Mouse (Mus musculus): ENCODE measurements around the gene Slc6a21. TPM values are rescaled to one million over a fixed set of nuclear protein-coding genes. Genes with fewer than 3 reads are reported as not detected.

Gene Slc6a21
- polyA plus RNA-seq, 1 experiment from 2014 or later, result not detected

DNA sequence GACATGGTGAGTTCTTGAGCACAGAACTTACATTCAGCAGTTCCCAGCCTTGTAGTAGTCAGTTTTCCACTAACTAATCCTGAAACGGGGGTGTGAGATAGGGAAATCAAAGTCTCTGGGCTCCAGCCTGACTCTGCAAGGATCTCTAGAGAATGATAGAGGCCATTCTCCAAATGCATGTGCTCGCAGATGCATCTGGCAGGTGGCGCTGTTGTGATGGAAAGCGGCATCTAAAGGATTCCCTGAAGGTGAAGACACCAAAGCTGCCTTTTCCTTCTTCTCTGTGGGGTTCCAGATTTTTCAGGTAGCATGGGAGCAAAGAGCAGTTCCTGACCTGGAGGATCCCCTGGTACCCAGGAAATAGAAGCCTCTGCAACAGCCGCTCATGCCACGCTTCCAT, 23.0 kb downstream of the Slc6a21 start:
- DNase-seq (ENCODE audit: low spot score), result peak; percentile 65
- H3K9me3 ChIP-seq (ENCODE audit: control insufficient read depth, low read length), result no peaks in the 10 kb centered on the region
- H3K9ac ChIP-seq (ENCODE audit: low read length), result no peak overlapping the region
- no peaks in the 10 kb centered on the region for H3K36me3 ChIP-seq (ENCODE audit: control insufficient read depth, insufficient read depth, low read length)
- H3K4me1 ChIP-seq (replicated peaks; ENCODE audit: control insufficient read depth, insufficient read depth, low read length), result no peaks in the 10 kb centered on the region; the same call in 1 of the 2 replicates
- 15% methylated on average over 6 of the region's 6 CpGs for WGBS
- H3K27me3 ChIP-seq (ENCODE audit: control insufficient read depth, insufficient read depth, low read length), result no peaks in the 10 kb centered on the region
- no peak overlapping the region for H3K4me2 ChIP-seq (ENCODE audit: low read depth, low read length, severe bottlenecking)
- no peak for ATAC-seq (replicated peaks; ENCODE audit: low FRiP score)
- H3K27ac ChIP-seq (ENCODE audit: low read depth, low read length), result no peak overlapping the region
- no peak overlapping the region for H3K4me3 ChIP-seq (ENCODE audit: low read depth, low read length)

DNA sequence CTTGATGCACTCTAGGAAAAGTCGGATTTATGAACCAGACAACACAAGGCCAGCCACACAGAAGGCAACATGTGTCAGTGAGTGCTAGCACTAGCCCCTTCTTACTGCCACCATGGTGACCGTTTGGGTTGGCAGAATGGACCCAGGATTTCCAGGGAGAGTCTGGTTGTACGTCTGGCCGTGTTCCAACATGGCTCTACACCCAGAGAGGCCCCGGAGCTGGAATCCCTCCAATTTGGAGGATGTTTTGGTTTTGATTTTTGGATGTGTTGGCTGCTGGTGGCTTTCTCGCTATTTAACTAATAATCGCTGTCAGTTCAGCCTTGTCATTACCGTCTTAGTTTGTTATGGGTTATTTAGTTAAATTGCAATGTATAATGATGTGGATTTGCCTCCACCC, 25.3 kb downstream of the Slc6a21 start:
- Histone ChIP-seq H3K4me1 (replicated peaks; ENCODE audit: control insufficient read depth, insufficient read depth, low read length) (peaks cover 2% of the 10 kb centered on the region; the same call in 1 of the 2 replicates), H3K4me2 (ENCODE audit: low read depth, low read length, severe bottlenecking) (no peak overlapping the region), H3K9ac (ENCODE audit: low read length) (no peak overlapping the region), H3K27ac (ENCODE audit: low read depth, low read length) (no peak overlapping the region), H3K9me3 (ENCODE audit: control insufficient read depth, low read length) (no peaks in the 10 kb centered on the region), H3K36me3 (ENCODE audit: control insufficient read depth, insufficient read depth, low read length) (no peaks in the 10 kb centered on the region), H3K4me3 (ENCODE audit: low read depth, low read length) (no peak overlapping the region), H3K27me3 (ENCODE audit: control insufficient read depth, insufficient read depth, low read length) (no peaks in the 10 kb centered on the region)
- DNase-seq (ENCODE audit: low spot score) (no peak), ATAC-seq (replicated peaks; ENCODE audit: low FRiP score) (no peak)
- WGBS, result 86% methylated on average over 8 of the region's 8 CpGs

DNA sequence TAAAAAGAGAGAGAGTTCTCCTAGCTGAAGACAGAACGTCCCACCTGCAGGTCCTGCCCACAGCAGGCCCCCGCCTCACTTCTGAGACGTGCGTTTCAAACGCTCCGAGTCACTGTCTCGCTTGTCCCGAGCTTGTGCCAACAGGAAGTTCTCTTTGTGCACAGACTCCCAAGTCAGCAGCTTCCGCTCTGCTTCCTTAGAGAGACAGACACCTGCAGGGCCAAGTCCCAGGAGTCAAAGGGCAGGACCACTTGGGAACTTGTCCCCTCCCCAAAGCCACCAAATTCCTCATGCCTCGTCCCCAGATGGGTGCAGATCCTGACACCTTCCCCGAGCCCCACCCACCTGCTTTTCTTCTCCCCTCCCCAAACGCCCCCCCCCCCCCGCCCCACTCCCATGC, 27.6 kb downstream of the Slc6a21 start:
- Histone ChIP-seq H3K4me2 (ENCODE audit: low read depth, low read length, severe bottlenecking) (peak overlapping the region; percentile 47), H3K4me3 (ENCODE audit: low read depth, low read length) (peak overlapping the region; percentile 11; the same call in 1 of the 2 replicates), H3K9me3 (ENCODE audit: control insufficient read depth, low read length) (no peaks in the 10 kb centered on the region), H3K4me1 (replicated peaks; ENCODE audit: control insufficient read depth, insufficient read depth, low read length) (peaks cover 2% of the 10 kb centered on the region; the same call in 1 of the 2 replicates), H3K9ac (ENCODE audit: low read length) (peak overlapping the region; percentile 12; the same call in 1 of the 2 replicates), H3K36me3 (ENCODE audit: control insufficient read depth, insufficient read depth, low read length) (no peaks in the 10 kb centered on the region), H3K27me3 (ENCODE audit: control insufficient read depth, insufficient read depth, low read length) (no peaks in the 10 kb centered on the region), H3K27ac (ENCODE audit: low read depth, low read length) (no peak overlapping the region)
- 11% methylated on average over 12 of the region's 13 CpGs for WGBS
- ATAC-seq (replicated peaks; ENCODE audit: low FRiP score), result 0 out of 2 replicates have a peak, but pooled peaks have one; percentile 15
- DNase-seq (ENCODE audit: low spot score), result no peak

DNA sequence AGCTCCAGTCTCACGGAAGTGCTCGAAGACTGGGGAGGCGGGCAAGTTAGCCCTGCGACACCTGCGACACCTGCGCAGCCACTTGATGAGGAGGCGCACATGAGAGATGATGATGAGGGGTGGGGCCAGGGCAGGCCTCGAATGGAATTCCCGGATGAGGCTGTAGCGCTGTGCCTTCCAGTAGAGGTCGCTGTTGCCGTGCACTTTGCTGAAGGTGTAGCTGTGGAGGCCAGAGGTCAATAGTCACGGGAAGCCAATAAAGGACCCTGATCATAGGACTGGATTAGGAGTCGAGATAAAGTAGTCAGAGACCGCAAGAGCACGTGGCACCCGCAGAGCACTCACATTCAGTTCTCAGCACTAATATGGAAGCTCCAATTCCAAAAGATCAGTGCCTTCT, 28.0 kb downstream of the Slc6a21 start:
- peak; percentile 58 for ATAC-seq (replicated peaks; ENCODE audit: low FRiP score)
- Histone ChIP-seq H3K4me1 (replicated peaks; ENCODE audit: control insufficient read depth, insufficient read depth, low read length) (peaks cover 2% of the 10 kb centered on the region; the same call in 1 of the 2 replicates), H3K36me3 (ENCODE audit: control insufficient read depth, insufficient read depth, low read length) (no peaks in the 10 kb centered on the region), H3K4me3 (ENCODE audit: low read depth, low read length) (peak overlapping the region; percentile 11; the same call in 1 of the 2 replicates), H3K9ac (ENCODE audit: low read length) (no peak overlapping the region), H3K27ac (ENCODE audit: low read depth, low read length) (no peak overlapping the region), H3K4me2 (ENCODE audit: low read depth, low read length, severe bottlenecking) (peak overlapping the region; percentile 47), H3K27me3 (ENCODE audit: control insufficient read depth, insufficient read depth, low read length) (no peaks in the 10 kb centered on the region), H3K9me3 (ENCODE audit: control insufficient read depth, low read length) (no peaks in the 10 kb centered on the region)
- DNase-seq (ENCODE audit: low spot score), result peak; percentile 85
- WGBS, result 3% methylated on average over 17 of the region's 17 CpGs

DNA sequence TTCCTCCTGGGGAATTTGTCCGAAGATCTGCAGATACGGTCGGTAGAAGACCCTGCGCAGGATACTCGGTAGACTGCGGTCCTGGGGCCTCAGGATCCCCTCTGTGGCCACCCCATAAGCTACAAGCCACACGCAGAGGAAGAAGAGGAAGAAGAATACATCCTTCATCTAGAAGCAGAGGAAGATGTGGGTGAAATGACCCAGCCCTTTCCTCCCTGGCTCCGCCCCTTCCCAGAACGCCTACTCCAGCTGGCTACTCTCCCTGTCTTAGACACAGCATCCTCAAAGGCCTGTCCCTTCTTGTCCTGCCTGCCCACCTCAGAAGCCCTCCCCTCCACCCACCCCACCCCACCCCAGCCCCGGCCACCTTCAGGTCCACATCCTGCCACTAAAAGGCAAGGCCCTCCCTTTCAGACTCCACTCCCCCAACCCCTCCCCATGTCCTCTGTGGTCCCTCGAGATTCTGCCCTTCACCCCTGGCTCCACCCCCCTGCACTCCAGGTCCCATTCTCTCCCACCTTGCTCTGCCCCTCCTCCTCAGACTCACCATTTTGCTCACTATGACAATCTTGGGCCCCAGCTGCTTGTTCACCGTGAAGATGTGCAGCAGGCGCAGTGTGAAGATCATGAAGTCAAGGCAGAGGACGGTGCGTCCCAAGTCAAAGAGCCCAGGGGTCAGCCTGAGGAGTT, 31.4 kb downstream of the Slc6a21 start:
- Histone ChIP-seq H3K9ac (ENCODE audit: low read length) (no peak overlapping the region), H3K4me2 (ENCODE audit: low read depth, low read length, severe bottlenecking) (no peak overlapping the region), H3K27ac (ENCODE audit: low read depth, low read length) (no peak overlapping the region), H3K36me3 (ENCODE audit: control insufficient read depth, insufficient read depth, low read length) (no peaks in the 10 kb centered on the region), H3K4me1 (replicated peaks; ENCODE audit: control insufficient read depth, insufficient read depth, low read length) (peaks cover 2% of the 10 kb centered on the region; the same call in 1 of the 2 replicates), H3K4me3 (ENCODE audit: low read depth, low read length) (no peak overlapping the region), H3K27me3 (ENCODE audit: control insufficient read depth, insufficient read depth, low read length) (no peaks in the 10 kb centered on the region), H3K9me3 (ENCODE audit: control insufficient read depth, low read length) (no peaks in the 10 kb centered on the region)
- DNase-seq (ENCODE audit: low spot score) (no peak), ATAC-seq (replicated peaks; ENCODE audit: low FRiP score) (no peak)
- 66% methylated on average over 14 of the region's 15 CpGs for WGBS

DNA sequence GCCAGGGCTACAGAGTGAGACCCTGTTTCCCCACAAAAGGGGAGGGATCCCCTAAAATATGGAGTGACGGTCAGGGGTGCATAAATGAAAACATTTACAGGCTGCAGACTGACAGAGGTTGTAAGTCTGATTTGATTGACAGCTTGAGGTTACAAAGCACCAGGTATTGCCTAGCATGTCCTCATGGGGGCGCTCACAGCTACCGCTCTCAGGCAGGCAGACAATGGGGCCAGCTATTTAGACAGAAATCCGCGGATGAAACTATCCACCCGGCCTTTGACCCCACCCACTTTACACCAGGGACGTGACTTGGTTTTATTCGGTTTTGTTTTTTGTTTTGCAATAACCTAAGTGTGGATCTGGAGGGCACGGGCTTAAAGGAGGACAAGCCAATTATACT, 32.1 kb downstream of the Slc6a21 start:
- H3K4me2 ChIP-seq (ENCODE audit: low read depth, low read length, severe bottlenecking), result no peak overlapping the region
- H3K4me3 ChIP-seq (ENCODE audit: low read depth, low read length), result no peak overlapping the region
- H3K4me1 ChIP-seq (replicated peaks; ENCODE audit: control insufficient read depth, insufficient read depth, low read length), result peaks cover 2% of the 10 kb centered on the region; the same call in 1 of the 2 replicates
- no peak overlapping the region for H3K27ac ChIP-seq (ENCODE audit: low read depth, low read length)
- no peak overlapping the region for H3K9ac ChIP-seq (ENCODE audit: low read length)
- DNase-seq (ENCODE audit: low spot score) (peak; percentile 83), ATAC-seq (replicated peaks; ENCODE audit: low FRiP score) (0 out of 2 replicates have a peak, but pooled peaks have one; percentile 18)
- H3K27me3 ChIP-seq (ENCODE audit: control insufficient read depth, insufficient read depth, low read length), result no peaks in the 10 kb centered on the region
- H3K9me3 ChIP-seq (ENCODE audit: control insufficient read depth, low read length), result no peaks in the 10 kb centered on the region
- WGBS, result 10% methylated on average over 9 of the region's 9 CpGs
- no peaks in the 10 kb centered on the region for H3K36me3 ChIP-seq (ENCODE audit: control insufficient read depth, insufficient read depth, low read length)

DNA sequence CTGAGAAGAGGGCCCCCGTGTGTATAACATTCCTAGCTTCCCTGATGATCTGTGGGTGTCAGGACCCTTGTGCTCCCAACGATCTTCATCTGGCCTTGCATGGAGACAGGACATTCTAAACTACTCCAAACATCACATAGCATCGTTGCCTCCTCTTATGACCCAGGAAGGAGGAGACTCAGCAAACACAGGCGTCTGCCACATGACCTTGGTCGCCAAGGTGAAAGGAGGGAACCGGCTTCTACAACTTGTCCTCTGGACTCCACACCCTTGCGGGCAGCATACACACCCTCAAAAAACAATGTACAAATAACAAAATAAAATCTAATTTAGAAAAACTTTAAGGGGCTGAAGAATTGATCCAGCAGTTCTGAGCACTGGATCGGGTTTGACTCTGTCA, 34.7 kb downstream of the Slc6a21 start:
- Histone ChIP-seq H3K4me1 (replicated peaks; ENCODE audit: control insufficient read depth, insufficient read depth, low read length) (no peaks in the 10 kb centered on the region; the same call in 1 of the 2 replicates), H3K4me2 (ENCODE audit: low read depth, low read length, severe bottlenecking) (no peak overlapping the region), H3K27me3 (ENCODE audit: control insufficient read depth, insufficient read depth, low read length) (no peaks in the 10 kb centered on the region), H3K27ac (ENCODE audit: low read depth, low read length) (no peak overlapping the region), H3K9me3 (ENCODE audit: control insufficient read depth, low read length) (no peaks in the 10 kb centered on the region), H3K9ac (ENCODE audit: low read length) (no peak overlapping the region), H3K36me3 (ENCODE audit: control insufficient read depth, insufficient read depth, low read length) (no peaks in the 10 kb centered on the region), H3K4me3 (ENCODE audit: low read depth, low read length) (no peak overlapping the region)
- 79% methylated on average over 8 of the region's 8 CpGs for WGBS
- no peak for DNase-seq (ENCODE audit: low spot score)
- no peak for ATAC-seq (replicated peaks; ENCODE audit: low FRiP score)

DNA sequence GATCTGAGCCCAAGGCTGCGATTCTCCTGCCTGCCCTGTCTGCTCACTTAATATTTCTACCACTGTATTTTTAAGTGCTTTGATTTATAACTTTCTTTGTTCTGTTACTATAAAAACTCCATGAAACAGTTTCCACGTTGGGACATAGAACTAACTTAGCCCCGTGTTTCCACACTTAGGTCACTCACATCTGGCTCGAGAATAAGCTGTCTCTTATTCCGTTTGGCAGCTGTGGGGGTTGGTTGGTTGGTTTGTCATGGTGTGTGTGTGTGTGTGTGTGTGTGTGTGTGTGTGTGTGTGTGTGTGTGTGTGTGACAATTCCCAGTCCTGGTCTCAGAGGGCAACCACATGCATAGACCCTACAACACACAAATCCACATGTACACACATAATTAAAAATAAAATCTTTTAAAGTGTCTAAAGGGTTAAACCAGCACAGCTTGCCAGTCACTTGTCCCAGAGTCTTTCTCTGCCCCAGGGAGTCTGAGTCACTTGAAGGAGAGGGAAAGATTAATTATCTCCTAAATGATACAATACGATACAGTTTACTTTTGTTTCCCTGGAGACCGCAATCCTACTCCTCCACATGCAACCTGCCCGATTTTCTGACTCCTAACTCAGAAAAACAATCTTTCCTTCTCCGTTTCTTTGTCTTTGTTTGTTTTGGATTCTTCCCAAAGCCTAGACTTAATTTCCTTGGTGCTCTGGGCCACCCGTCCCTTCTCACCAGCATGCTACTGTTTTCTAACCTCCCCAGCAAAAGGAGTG, 35.6 kb downstream of the Slc6a21 start:
- Histone ChIP-seq H3K4me2 (ENCODE audit: low read depth, low read length, severe bottlenecking) (no peak overlapping the region), H3K27ac (ENCODE audit: low read depth, low read length) (no peak overlapping the region), H3K9ac (ENCODE audit: low read length) (no peak overlapping the region), H3K4me1 (replicated peaks; ENCODE audit: control insufficient read depth, insufficient read depth, low read length) (no peaks in the 10 kb centered on the region; the same call in 1 of the 2 replicates), H3K36me3 (ENCODE audit: control insufficient read depth, insufficient read depth, low read length) (no peaks in the 10 kb centered on the region), H3K4me3 (ENCODE audit: low read depth, low read length) (no peak overlapping the region), H3K9me3 (ENCODE audit: control insufficient read depth, low read length) (no peaks in the 10 kb centered on the region), H3K27me3 (ENCODE audit: control insufficient read depth, insufficient read depth, low read length) (no peaks in the 10 kb centered on the region)
- ATAC-seq (replicated peaks; ENCODE audit: low FRiP score), result no peak
- DNase-seq (ENCODE audit: low spot score), result no peak
- 34% methylated on average over 10 of the region's 10 CpGs for WGBS
